Mouse (Mus musculus) hematopoietic stem cell, adult 5-6 weeks (primary cell): Measurements from ENCODE around the gene Naa40. TPM values are rescaled to one million over a fixed set of nuclear protein-coding genes. Genes with fewer than 3 reads are reported as not detected.

Experiments
- ATAC-seq, 2 experiments: fragments of 125-278 bp in 1 of 2; replicated peaks in 1 of 2; 2 replicates each; pipeline ENCODE4 v1.8.0; 2016 to 2017; ENCODE audit warnings: inconsistent platforms in 2 of 2, mild to moderate bottlenecking in 2 of 2, moderate number of reproducible peaks in 2 of 2, low read depth in 1 of 2, moderate TSS enrichment in 1 of 2; ENCODE audit not compliant: low FRiP score in 2 of 2, poor library complexity in 2 of 2, severe bottlenecking in 2 of 2, insufficient read depth in 1 of 2, low TSS enrichment in 1 of 2
- total RNA-seq: library from RNA; stranded (forward); fragments of 172-1452, 232-1000 nt; gene quantifications from 2 replicates; pipeline ENCODE4 v1.2.3, GENCODE M21; 2017

Gene Naa40
- total RNA-seq, 1 experiment from 2014 or later: 43.1 TPM

DNA sequence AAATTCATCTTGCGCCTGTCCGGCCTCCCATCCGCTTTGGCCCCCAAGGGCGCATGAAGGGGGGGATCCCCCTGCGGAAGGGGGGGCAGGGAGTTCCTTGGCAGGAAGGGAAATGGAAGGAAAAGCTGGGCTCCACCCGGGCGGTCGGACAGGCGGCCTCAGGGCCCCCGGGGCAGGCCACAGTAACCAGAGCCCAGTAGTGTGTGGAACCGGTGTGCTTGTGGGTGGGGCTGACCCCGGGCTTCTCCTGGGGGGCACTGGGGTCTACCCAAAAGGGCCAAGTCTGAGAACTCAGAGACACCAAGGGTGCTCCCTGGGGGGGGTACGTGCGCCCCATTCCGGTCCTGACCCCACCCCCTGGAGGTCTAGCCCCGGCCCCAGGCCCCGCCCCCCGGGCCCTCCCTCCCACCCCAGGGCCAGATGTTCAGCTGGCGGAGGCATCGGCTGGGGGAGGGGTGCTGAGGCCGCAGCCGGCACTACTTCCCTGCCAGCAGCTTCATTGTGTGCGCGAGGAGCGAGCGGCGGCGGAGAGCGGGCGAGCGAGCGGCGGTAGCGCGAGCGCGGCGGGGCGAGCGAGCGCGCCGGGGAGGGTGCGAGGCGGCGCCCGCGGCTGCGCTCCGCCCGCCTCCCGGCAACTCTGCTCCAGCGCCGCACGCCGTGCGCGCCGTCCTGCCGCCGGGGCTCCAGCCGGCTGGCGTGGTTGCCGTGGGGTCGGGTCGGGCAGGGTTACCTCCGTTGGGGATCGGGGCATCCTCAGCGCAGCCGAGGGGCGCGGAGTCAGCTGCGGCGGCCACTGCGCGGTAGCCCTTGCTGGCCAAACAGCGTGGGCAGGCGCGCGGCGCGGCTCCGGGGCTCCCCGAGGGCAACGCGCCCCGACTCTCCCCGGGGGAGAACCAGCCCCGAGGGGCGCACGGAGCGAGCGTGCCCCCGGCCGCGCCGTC is 27.1 kb upstream of the Naa40 start:
- ATAC-seq: peak; percentile 43; a peak in 2 of 4 replicates

DNA sequence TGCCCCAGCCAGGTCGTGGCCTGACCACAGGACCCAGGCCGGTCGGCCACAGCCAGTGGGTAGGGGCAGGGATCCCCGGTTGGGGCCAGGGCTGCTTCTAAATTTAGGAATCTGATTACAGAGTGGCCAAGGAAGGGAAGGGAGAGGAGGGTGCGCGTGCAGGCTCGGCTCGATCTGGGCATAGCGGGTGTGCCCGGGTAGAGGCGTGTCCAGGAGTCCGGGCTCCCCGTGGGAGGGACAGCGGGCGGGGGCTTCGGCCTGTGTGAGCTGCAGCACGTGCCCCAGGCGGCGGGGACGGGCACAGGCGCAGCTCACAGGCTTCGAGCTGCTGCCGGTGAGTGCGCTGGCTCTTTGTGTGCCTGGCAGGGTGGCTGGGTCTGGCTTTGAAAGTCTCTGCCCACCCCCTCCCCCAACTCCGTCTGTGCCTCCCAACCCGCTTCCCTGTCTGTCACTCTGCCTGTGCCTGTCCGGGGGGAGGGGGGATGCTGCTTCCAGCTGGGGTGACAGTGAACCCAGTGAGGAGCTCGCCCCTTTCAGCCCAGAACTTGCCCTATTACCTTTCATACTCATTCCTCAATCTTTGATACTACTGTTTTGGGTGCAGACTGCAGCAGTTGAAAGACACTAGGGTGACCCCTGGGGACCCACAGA is 26.2 kb upstream of the Naa40 start, which contains the start of gene Rcor2:
TSS of gene Rcor2 (plus strand) at position 235 of the 651 bp plus-strand sequence.
- ATAC-seq: 0 out of 4 replicates have a peak, but pooled peaks of 1 of the 2 experiments have one; percentile 11

DNA sequence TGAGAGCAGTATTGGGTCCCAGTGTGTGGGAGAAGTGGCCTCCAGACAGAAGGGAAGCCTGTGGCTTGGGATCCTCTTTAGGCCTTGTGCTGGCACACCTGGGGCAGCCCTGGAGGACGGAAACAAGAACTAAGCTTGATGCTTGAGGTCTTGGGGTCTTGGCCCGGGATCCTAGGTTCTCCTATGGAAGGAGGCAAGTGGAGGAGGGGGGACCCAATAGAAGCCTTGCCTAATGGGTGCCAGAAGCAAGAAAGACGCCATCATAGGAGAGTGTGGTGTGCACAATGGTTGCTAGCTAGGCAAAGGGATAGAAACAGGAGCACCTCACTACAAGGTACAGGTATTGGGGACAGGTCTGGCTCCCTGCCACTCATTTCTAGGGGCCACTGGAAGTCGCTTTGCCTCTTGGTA is 25.4 kb upstream of the Naa40 start:
- ATAC-seq: no peak

DNA sequence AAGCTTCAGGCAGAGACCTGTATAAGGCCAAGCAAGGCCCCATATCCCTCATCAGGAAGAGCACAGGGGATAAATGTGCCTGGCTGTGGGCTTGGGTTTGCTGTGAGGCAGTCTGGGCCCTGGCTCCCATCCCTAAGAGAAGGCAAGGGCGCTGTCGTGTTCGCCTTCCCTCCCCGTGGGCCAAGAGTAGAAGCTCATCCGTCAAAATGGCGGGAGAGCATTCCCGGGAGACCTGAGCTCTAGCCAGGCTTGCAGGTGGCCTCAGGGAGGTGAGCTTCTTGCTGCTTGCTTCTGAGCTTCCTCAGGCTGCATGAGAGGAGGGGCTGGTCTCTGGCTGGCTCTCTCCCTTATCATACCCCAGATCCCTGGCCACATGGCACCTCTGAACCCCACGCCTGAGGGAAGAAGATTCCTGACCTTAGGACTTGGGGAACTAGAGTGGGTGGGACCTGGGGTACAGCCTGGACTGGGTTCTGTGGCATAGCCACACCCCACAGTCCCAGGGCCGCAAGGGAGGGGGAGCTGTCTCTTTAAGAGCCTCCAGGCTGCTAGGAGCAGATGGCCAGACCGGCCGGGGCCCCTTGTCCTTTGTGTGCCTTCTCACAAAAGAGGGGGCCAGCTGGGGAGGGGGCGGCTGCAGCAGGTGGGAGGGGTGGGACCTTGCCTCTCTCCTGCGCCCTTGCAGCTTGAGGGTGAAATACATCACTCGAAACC is 24.7 kb upstream of the Naa40 start:
- no peak for ATAC-seq

DNA sequence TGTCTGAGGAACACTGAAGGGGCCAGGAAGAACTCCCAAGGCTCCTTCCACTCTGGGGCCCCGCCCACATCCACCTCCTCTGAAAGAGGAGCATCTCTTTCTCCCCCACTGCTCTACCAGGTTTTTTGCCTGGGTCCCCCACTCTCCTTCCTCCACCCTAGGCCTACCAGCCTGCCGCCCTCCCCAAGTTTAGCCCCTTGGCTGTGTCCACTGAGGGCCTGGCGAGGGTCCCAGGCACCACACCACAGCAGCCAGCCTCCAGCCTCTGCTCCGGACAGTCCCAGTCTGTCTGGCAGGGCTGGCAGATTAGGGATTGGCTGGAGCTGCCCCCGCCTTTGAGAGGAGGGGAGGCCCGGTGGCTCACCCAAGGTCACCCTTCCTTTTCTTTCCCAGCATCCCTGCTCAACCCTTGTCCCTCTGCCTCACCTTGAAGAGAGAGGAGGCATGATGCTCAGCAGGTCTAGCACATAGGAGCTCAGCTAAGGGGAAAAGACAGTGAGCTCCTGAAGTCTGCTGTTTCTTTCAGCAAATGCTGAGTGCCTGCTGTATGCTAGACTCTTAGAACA is 23.9 kb upstream of the Naa40 start:
- no peak for ATAC-seq

DNA sequence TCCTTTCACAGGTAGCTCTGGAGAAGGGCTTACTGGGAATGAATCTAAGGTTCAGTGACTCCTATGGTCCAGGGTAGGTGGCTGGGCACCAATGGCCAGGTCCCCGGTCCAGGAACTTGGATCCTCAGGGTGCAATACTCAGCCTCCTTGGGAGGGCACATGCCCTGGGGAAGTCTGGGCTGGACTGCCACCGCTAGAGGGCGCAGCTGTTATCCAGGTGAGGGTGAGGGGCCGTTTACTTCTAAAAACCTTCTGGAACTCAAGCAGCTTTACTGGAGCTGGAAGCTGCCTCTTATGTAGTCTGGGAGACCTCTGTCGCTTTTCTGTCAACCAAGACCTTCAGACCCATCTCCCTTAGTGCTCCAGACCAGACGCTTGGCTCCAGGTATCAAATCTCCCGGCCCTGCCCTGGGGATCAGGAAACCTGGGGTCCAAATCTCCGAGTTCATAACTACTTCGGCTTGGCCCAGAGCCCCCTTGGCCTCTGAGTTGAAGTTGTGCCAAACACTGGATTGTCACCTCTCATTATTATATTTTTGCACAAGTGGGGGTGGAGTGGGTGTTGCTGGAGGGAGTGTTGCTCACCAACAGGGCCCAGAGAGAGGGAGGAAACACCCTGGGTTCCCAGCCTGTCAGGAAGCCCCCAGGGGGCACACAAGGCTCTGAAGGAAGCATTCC is 23.2 kb upstream of the Naa40 start:
- peak; percentile 52; a peak in 3 of 4 replicates for ATAC-seq

DNA sequence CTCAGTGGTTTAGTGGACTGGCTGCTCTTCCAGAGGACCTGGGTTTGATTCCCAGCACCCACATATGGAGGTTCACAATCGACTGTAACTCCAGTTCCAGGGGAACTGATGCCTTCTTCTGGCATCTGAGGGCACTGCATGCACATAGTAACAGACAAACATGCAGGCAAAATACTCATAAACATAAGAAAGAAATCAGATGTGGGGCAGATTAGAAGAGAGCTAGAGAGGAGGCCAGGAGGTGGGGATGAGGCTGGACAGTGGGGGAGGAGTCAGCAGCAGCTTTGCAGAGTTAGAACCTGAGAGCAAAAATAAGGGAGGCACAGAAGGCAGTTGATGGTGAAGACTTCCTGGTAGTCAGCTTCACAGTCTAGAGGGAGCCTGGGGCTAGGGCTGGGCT is 21.6 kb upstream of the Naa40 start:
- ATAC-seq: no peak

DNA sequence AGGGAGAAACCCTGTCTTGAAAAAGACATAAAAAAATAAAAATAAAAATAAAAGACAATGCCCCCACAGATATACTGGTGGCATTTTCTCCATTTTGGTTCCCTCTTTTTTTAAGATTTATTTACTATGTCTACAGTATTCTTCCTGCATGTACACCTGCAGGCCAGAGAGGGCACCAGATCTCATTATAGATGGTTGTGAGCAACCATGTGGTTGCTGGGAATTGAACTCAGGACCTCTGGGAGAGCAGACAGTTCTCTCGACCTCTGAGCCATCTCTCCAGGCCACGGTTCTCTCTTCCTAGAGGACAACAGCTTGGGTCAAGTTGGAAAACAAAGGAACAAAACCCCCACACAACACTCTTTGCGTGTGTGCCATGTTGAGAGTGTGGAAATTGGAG is 21.0 kb upstream of the Naa40 start:
- no peak for ATAC-seq

DNA sequence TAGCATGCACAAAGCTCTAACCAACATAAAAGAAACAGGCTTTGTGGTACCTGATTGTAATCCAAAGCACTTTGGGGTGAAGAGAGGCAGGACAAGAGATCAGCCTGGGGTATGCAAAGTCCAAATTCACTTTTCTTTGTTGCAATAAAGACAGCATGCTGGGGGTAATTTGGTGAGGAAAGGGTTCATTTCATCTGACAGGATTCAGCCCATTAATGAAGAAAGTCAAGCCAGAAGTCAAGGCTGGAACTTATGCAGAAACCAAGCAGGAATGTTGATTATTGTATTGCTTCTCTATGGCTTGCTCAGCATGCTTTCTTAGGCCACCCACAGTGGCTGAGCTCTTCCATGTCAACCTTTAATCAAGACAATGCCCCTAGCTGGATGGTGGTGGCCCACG is 20.5 kb upstream of the Naa40 start:
- ATAC-seq: no peak

DNA sequence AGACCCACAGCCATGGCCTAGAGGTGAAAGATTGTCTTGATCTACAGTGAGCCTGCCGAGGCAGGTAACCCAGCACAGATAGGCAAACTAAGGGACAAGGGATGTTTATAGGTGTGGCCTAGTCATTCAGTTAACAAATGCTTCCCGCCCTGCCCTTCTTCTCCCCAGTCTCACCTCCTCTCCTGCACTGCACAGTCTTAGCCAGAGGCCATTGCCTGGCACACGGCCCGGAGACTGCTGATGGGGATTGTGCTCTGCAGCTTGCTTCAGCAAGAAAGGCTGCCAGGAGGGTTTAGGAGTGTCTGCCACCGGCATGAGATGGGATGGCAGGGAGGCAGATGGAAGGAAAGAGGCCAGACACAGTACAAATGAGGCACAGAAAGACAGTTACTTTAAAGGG is 16.9 kb upstream of the Naa40 start:
- no peak for ATAC-seq

DNA sequence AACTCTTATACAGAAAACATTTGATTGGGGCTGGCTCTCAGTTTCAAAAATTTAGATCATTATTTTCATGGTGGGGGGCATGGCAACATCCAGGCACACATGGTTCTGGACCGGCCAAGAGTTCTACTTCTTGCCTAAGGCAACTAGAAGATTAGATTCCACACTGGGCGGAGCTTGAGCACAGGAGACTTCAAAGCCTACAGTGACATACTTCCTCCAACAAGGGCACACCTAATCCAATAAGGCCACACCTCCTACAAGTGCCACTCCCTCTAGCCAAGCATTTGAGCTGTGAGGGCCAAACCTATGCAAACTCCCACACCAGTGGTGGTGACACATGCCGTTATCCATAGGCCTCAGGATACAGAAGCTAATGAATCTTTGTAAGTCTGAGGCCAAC is 5.0 kb upstream of the Naa40 start:
- no peak for ATAC-seq

DNA sequence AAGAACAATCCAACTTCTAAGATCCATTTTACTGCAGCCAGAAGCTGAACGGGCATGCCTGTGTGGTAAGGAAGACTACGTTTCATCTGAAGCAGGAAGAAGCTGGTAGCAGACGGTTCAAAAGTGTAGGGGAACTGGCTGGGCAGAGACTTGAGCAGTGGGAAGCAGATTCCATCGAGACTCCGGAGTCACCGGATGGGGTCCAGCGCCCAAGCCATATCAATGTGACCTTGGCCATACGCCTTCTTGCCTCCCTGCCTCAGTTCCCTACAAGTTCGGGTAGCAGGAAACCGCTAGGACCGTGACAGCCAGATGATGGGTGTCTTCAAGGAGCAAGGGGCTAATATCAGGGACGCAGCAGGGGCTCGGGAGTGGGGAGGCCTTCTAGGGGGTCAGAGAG is 692 bp downstream of the Naa40 start:
- ATAC-seq: no peak

DNA sequence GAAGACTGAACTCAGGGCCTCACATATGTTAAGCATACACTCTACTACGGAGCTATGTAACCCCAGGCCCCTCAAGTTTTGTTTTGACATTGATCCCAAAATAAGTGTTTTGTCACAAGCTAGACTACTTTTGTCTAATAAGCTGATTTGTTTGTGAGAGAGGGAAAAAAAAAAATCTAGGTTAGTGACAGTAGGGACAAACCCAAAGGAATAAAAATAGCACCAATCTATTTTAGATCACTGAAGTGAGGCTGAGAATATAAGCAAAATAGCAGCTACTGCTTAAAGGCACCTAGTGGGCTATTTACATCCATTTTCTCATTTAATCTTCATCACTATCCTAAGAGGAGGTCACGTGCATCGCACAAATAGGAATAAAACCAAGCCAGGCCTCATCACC is 1.4 kb downstream of the Naa40 start:
- ATAC-seq: no peak

DNA sequence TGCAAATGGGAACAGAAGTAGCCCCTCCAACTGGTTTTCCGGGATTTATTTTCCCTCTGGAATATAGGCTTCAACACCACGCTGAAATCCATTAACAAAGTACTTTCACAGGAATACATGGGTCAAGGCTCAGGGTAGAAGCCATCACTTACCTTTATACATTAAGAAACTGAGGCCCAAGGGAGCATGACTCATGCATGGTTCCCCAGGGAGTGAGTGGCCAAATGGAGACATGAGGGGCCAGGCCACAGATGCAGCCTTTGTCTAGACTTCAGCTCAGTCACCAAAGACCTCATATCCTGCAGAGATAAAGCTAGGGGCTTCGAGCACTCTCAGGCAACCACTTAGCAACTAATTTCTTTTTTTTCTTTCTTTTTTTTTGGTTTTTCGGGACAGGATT is 4.2 kb downstream of the Naa40 start:
- no peak for ATAC-seq

DNA sequence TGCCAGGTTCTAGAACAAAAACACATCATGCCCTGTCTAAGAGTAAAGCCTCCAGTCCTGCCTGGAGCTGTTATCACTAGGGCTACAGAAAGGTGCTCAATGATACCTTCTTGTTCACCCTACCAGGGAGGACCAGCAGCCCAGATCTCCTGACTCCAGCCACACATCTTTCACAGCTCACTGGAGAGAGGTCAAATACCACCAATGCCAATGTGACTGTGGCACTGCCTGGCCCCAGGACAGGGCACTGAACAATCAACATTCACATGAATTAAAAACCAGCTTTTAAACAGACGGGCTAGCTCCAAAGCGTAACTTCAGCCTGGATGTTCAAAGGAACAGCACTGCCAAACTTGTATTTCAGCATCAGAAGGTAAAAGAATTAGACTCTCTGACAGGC is 5.0 kb downstream of the Naa40 start:
- ATAC-seq: no peak

DNA sequence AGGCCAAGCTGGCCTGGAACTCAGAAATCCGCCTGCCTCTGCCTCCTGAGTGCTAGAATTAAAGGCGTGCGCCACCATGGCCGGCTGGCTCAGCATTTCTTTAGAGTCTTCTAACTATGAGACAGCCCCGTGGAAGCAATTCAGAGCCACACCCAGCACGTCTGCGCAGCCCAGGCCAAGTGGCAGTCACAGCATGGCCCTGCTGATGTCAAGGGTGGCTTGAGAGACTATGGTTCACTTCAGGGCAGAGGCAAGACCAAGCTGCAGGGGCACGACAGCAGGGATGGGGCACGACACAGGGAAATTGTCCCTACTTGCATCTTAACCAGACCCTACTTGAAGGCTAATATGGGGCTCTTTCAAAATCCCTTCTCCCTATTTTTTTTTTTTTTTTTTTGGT is 5.5 kb downstream of the Naa40 start:
- ATAC-seq: no peak

DNA sequence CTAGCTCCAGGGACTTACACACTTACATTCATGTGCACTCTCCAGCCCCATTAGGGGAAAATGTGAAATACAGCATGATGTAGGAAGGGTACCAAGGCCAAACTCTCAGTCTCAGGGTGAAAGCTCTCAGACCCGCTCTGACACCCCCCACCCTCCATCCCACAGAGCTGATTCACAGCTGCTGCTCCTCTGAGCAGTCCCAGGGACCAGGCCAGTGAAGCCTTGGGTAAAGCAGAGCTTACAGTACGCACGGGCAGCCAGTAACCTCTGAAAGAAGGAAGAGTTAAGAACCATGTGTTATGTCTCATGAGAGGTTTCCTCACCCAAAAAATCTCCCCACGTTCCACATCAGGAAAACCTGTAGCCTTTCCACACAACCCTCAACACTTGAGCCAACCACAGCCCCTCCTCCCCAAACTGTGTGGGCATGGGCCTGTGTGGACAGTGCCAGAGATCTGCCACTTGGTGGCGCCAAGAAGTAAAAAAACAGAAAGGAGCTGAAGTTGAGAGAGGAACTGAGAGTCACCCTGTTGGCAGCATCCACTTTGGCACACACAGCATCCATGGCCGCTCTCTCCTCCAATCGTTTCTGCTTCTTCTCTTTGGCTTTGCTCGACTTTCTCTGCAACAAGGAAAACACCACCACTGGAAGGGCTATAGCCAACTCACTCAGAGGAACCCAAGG is 6.3 kb downstream of the Naa40 start:
- peak; percentile 87 to 95 for ATAC-seq
